Mouse (Mus musculus): ENCODE results near the gene Foxp1. TPM values are rescaled to one million over a fixed set of nuclear protein-coding genes. Genes with fewer than 3 reads are reported as not detected.

Foxp1 gene
- total RNA-seq, 2 experiments from 2014 or later = 35.8 to 46.8 TPM

GRCm38 (mm10) chr6:99265945-99266656 lies 256.4 kb downstream of the Foxp1 start:
- DNase-seq (ENCODE audit: low spot score in 2 of 2) = no peak

- no peak for DNase-seq (ENCODE audit: low spot score in 2 of 2)
Measured at GRCm38 (mm10) chr6:99265173-99265572, 257.3 kb downstream of the Foxp1 start.

- DNase-seq (ENCODE audit: low spot score in 2 of 2) = no peak
Measured at GRCm38 (mm10) chr6:99264192-99265093, 258.1 kb downstream of the Foxp1 start.

GRCm38 (mm10) chr6:99263886-99264185 lies 258.7 kb downstream of the Foxp1 start:
- no peak for DNase-seq (ENCODE audit: low spot score in 2 of 2)

- DNase-seq (ENCODE audit: low spot score in 2 of 2) = no peak
Measured at GRCm38 (mm10) chr6:99263061-99263885, 259.2 kb downstream of the Foxp1 start.

GRCm38 (mm10) chr6:99261737-99262130 lies 260.8 kb downstream of the Foxp1 start:
- DNase-seq (ENCODE audit: low spot score in 2 of 2) = no peak

GRCm38 (mm10) chr6:99260941-99261736 lies 261.4 kb downstream of the Foxp1 start:
- no peak for DNase-seq (ENCODE audit: low spot score in 2 of 2)

GRCm38 (mm10) chr6:99258346-99258745 lies 264.2 kb downstream of the Foxp1 start:
- no peak for DNase-seq (ENCODE audit: low spot score in 2 of 2)

- no peak for DNase-seq (ENCODE audit: low spot score in 2 of 2)
Measured at GRCm38 (mm10) chr6:99257676-99258075, 264.8 kb downstream of the Foxp1 start.

- DNase-seq (ENCODE audit: low spot score in 2 of 2) = no peak
Measured at GRCm38 (mm10) chr6:99253331-99253730, 269.2 kb downstream of the Foxp1 start.

GRCm38 (mm10) chr6:99252816-99253215 lies 269.7 kb downstream of the Foxp1 start:
- no peak for DNase-seq (ENCODE audit: low spot score in 2 of 2)

- DNase-seq (ENCODE audit: low spot score in 2 of 2) = no peak
Measured at GRCm38 (mm10) chr6:99251924-99252323, 270.6 kb downstream of the Foxp1 start.

GRCm38 (mm10) chr6:99251222-99251621 lies 271.3 kb downstream of the Foxp1 start:
- no peak for DNase-seq (ENCODE audit: low spot score in 2 of 2)

- DNase-seq (ENCODE audit: low spot score in 2 of 2) = no peak
Measured at GRCm38 (mm10) chr6:99249496-99250030, 273.0 kb downstream of the Foxp1 start.

- DNase-seq (ENCODE audit: low spot score in 2 of 2) = no peak
Measured at GRCm38 (mm10) chr6:99248396-99248795, 274.1 kb downstream of the Foxp1 start.

GRCm38 (mm10) chr6:99241625-99242395 lies 280.7 kb downstream of the Foxp1 start:
- DNase-seq (ENCODE audit: low spot score in 2 of 2) = no peak

- DNase-seq (ENCODE audit: low spot score in 2 of 2) = no peak
Measured at GRCm38 (mm10) chr6:99240764-99241163, 281.8 kb downstream of the Foxp1 start.

GRCm38 (mm10) chr6:99235588-99235987 lies 286.9 kb downstream of the Foxp1 start:
- DNase-seq (ENCODE audit: low spot score in 2 of 2) = no peak

- DNase-seq (ENCODE audit: low spot score in 2 of 2) = no peak
Measured at GRCm38 (mm10) chr6:99233411-99233810, 289.1 kb downstream of the Foxp1 start.
